Mouse (Mus musculus) E14TG2a.4 (cell line): ENCODE measurements around the gene 1700029I15Rik.

ENCODE experiments used
- CTCF ChIP-seq: conservative IDR thresholded peaks from 2 replicates; pipeline ENCODE4 v1.5.1; 2014; ENCODE audit warnings: low read length
- NANOG ChIP-seq: IDR thresholded peaks from 2 replicates; pipeline ENCODE4 v1.6.1; 2014; ENCODE audit warnings: borderline replicate concordance, low read length, mixed read lengths
- POU5F1 ChIP-seq: IDR thresholded peaks from 2 replicates; pipeline ENCODE4 v1.6.1; 2014; ENCODE audit warnings: low read length, borderline replicate concordance

- TF ChIP-seq CTCF (no peak), POU5F1 (no peak), NANOG (no peak)
Observed at GRCm38 (mm10) chr2:92386821-92387570, 4.7 kb downstream of the 1700029I15Rik start.
